Mouse (Mus musculus): ENCODE results near the gene Smg9. TPM values are rescaled to one million over a fixed set of nuclear protein-coding genes. Genes with fewer than 3 reads are reported as not detected.

The Smg9 gene
- not detected for polyA plus RNA-seq (2014; fragmentation: Illumina TruSeq; extraction: RNeasy Lipid Tissue Mini Kit (QIAGEN cat#74804))

DNA sequence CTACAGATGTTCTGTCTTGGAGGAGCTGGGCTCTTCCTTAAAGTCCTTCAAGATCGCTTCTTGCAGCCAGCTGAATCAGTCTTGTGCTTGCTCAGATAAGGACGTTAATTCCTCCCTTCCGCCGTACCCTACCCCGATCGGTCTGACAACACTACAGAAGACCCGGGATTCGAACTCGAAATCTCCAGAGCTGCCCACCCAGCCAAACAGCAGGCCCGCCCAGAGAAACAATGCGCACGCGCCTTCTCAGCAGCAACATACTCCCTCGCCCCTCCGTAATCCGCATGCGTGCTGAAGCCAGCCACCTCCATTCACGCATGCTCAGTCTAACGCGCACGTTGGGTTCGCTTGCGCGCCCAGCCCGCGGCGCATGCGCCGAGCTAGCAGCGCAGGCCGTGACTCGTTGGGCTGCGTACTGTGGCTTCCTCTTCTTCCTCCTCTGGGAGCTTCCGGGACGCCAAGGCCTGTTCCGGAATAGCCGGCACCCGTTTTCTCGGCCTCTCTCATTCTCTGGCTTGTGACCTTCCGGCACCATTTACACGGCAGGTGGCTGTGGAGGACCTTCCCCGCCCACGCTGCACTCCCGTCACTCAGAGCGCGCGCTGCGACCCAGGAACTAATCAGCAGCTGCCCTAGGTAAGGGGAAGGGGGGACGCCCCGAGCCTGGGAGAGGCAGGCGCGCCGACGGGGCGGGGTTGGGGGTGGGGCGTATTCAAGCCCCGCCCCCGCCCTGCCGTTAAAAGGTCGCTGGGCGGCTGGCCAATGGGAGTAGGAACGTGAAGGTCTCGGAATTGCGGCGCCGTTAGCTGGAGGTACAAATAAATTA lies at the start of gene Smg9:
TSS of gene Smg9 (plus strand) at position 364 of the 826 bp plus-strand sequence.

GRCm38 (mm10) chr7:24369731-24370541 lies 29.5 kb upstream of the Smg9 start, which contains the start of gene Kcnn4:
Gene Kcnn4 (plus strand): TSS chr7:24370263.

GRCm38 (mm10) chr7:24451855-24452311 lies 52.5 kb downstream of the Smg9 start, which contains the start of gene Irgc1:
Gene Irgc1 (minus strand): TSS chr7:24452297.

GRCm38 (mm10) chr7:24462388-24463319 lies 63.2 kb downstream of the Smg9 start, which contains the start of gene Plaur:
Gene Plaur (plus strand): TSS chr7:24462484.

Other genes with a start within 250 kb of the Smg9 start
- gene Zfp114, start 224.6 kb upstream of the Smg9 start, polyA plus RNA-seq (2014; fragmentation: Illumina TruSeq; extraction: RNeasy Lipid Tissue Mini Kit (QIAGEN cat#74804)): 2.3 TPM
- 14.2 TPM for gene Zfp111, start 188.2 kb upstream of the Smg9 start, polyA plus RNA-seq (2014; fragmentation: Illumina TruSeq; extraction: RNeasy Lipid Tissue Mini Kit (QIAGEN cat#74804))
- gene Zfp109, start 162.1 kb upstream of the Smg9 start, polyA plus RNA-seq (2014; fragmentation: Illumina TruSeq; extraction: RNeasy Lipid Tissue Mini Kit (QIAGEN cat#74804)): 5.6 TPM
- 7.8 TPM for gene Zfp108, start 144.8 kb upstream of the Smg9 start, polyA plus RNA-seq (2014; fragmentation: Illumina TruSeq; extraction: RNeasy Lipid Tissue Mini Kit (QIAGEN cat#74804))
- 3.8 TPM for gene Zfp93, start 129.2 kb upstream of the Smg9 start, polyA plus RNA-seq (2014; fragmentation: Illumina TruSeq; extraction: RNeasy Lipid Tissue Mini Kit (QIAGEN cat#74804))
- gene Zfp61, start 98.4 kb upstream of the Smg9 start, polyA plus RNA-seq (2014; fragmentation: Illumina TruSeq; extraction: RNeasy Lipid Tissue Mini Kit (QIAGEN cat#74804)): 11.3 TPM
- gene Zfp94, start 83.0 kb upstream of the Smg9 start, polyA plus RNA-seq (2014; fragmentation: Illumina TruSeq; extraction: RNeasy Lipid Tissue Mini Kit (QIAGEN cat#74804)): 2.2 TPM
- gene Tescl, start 65.7 kb upstream of the Smg9 start, polyA plus RNA-seq (2014; fragmentation: Illumina TruSeq; extraction: RNeasy Lipid Tissue Mini Kit (QIAGEN cat#74804)): not detected
- not detected for gene Lypd5, start 50.4 kb upstream of the Smg9 start, polyA plus RNA-seq (2014; fragmentation: Illumina TruSeq; extraction: RNeasy Lipid Tissue Mini Kit (QIAGEN cat#74804))
- not detected for gene Kcnn4, start 29.4 kb upstream of the Smg9 start, polyA plus RNA-seq (2014; fragmentation: Illumina TruSeq; extraction: RNeasy Lipid Tissue Mini Kit (QIAGEN cat#74804))
- gene Irgc1, start 52.7 kb downstream of the Smg9 start, polyA plus RNA-seq (2014; fragmentation: Illumina TruSeq; extraction: RNeasy Lipid Tissue Mini Kit (QIAGEN cat#74804)): not detected
- gene Plaur, start 62.9 kb downstream of the Smg9 start, polyA plus RNA-seq (2014; fragmentation: Illumina TruSeq; extraction: RNeasy Lipid Tissue Mini Kit (QIAGEN cat#74804)): 1.0 TPM
- gene Cadm4, start 82.4 kb downstream of the Smg9 start, polyA plus RNA-seq (2014; fragmentation: Illumina TruSeq; extraction: RNeasy Lipid Tissue Mini Kit (QIAGEN cat#74804)): 0.34 TPM
- 0.80 TPM for gene Zfp428, start 107.4 kb downstream of the Smg9 start, polyA plus RNA-seq (2014; fragmentation: Illumina TruSeq; extraction: RNeasy Lipid Tissue Mini Kit (QIAGEN cat#74804))
- gene AC161166.1, start 112.8 kb downstream of the Smg9 start, polyA plus RNA-seq (2014; fragmentation: Illumina TruSeq; extraction: RNeasy Lipid Tissue Mini Kit (QIAGEN cat#74804)): not detected
- gene Irgq, start 131.1 kb downstream of the Smg9 start, polyA plus RNA-seq (2014; fragmentation: Illumina TruSeq; extraction: RNeasy Lipid Tissue Mini Kit (QIAGEN cat#74804)): 7.8 TPM
- not detected for gene Pinlyp, start 146.5 kb downstream of the Smg9 start, polyA plus RNA-seq (2014; fragmentation: Illumina TruSeq; extraction: RNeasy Lipid Tissue Mini Kit (QIAGEN cat#74804))
- 0.88 TPM for gene Xrcc1, start 146.7 kb downstream of the Smg9 start, polyA plus RNA-seq (2014; fragmentation: Illumina TruSeq; extraction: RNeasy Lipid Tissue Mini Kit (QIAGEN cat#74804))
- 0.31 TPM for gene Ethe1, start 187.9 kb downstream of the Smg9 start, polyA plus RNA-seq (2014; fragmentation: Illumina TruSeq; extraction: RNeasy Lipid Tissue Mini Kit (QIAGEN cat#74804))
- not detected for gene Zfp575, start 188.0 kb downstream of the Smg9 start, polyA plus RNA-seq (2014; fragmentation: Illumina TruSeq; extraction: RNeasy Lipid Tissue Mini Kit (QIAGEN cat#74804))
- not detected for gene Phldb3, start 211.1 kb downstream of the Smg9 start, polyA plus RNA-seq (2014; fragmentation: Illumina TruSeq; extraction: RNeasy Lipid Tissue Mini Kit (QIAGEN cat#74804))
- not detected for gene Lypd3, start 236.9 kb downstream of the Smg9 start, polyA plus RNA-seq (2014; fragmentation: Illumina TruSeq; extraction: RNeasy Lipid Tissue Mini Kit (QIAGEN cat#74804))